In the genomic region with DNA sequence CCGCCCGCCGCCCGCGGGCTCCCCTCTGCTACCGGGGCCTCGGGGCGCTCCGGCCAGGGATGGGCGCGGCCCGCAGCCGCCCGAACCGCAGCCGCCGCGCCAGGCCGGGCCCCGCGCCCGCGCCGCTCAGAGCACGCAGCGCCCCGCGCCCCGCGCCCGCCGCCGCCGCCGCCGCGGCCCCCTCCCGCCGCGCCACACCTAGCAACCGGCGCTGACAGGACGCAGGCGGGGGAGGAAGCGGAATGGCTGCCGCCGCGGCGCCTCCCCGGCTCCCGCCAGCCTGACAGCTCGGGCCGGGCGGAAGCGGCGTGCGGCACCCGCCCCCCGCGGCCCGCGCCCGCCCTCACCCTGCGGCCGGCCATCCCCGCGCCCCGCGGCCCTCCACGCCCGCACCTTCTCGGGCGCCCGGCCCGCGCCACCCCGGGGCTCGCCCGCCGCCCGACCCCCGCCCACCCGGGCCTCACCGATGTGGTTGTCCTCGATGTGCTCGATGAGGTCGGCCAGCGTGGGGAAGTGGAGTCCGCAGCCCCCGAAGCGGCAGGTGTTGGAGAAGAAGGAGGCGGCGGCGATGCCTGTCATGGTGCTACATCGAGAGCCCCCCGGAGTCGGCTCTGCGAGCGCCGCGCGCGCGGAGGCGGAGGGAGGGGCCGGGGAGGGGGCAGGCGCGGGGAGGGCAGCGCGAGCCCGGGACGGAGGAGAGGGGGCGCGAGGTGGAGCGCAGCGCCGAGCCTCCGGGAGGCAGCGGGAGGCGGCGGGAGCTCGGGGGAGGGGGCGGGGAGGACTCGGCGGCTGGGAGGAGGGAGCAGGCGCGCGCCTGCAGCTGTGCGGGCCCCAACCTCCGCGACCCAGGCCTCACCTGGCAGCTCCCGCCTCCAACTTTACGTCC, we compare ENCODE assay signal across 8 mouse cellular contexts. TPM values are rescaled to one million over a fixed set of nuclear protein-coding genes. Genes with fewer than 3 reads are reported as not detected.
DNase-seq lines count a peak whose midpoint lies in the region; ATAC-seq and TF ChIP-seq lines count a peak whose summit lies in the region.

A gene (minus strand): TSS at position 643 of the 886 bp plus-strand sequence.

- H3K36me3 ChIP-seq in embryonic facial prominence, embryonic 14.5 days (ENCODE audit: control insufficient read depth, insufficient read depth, low read length): no peaks in the 10 kb centered on the region
- no peaks in the 10 kb centered on the region for H3K36me3 ChIP-seq in heart, embryonic 12.5 days
- H3K36me3 ChIP-seq in kidney, embryonic 15.5 days: no peaks in the 10 kb centered on the region
- H3K36me3 ChIP-seq in liver, embryonic 11.5 days (ENCODE audit: control insufficient read depth, insufficient read depth, low read length): no peaks in the 10 kb centered on the region
- H3K36me3 ChIP-seq in midbrain, postnatal 0 days (ENCODE audit: insufficient read depth, low read length): no peaks in the 10 kb centered on the region
- H3K36me3 ChIP-seq in stomach, embryonic 15.5 days: no peaks in the 10 kb centered on the region

- no peak for TF ChIP-seq CTCF in midbrain, postnatal 0 days (IDR thresholded peaks at IDR 0.05)

- H3K4me3 ChIP-seq in embryonic facial prominence, embryonic 14.5 days (ENCODE audit: low read depth, low read length): peak within 1 kb of the TSS; percentile 79
- H3K4me3 ChIP-seq in heart, embryonic 12.5 days: peak within 1 kb of the TSS; percentile 97
- H3K4me3 ChIP-seq in kidney, embryonic 15.5 days (replicated peaks): peak within 1 kb of the TSS; percentile 78
- peak within 1 kb of the TSS; percentile 75 for H3K4me3 ChIP-seq in liver, embryonic 11.5 days (ENCODE audit: low read depth, low read length)
- H3K4me3 ChIP-seq in midbrain, postnatal 0 days (ENCODE audit: low read depth, low read length): peak within 1 kb of the TSS; percentile 93
- peak within 1 kb of the TSS; percentile 73 for H3K4me3 ChIP-seq in stomach, embryonic 15.5 days (replicated peaks)

- WGBS in embryonic facial prominence, embryonic 14.5 days: 9% methylated on average over 11 of the region's 133 CpGs
- 7% methylated on average over 86 of the region's 133 CpGs for WGBS in heart, embryonic 12.5 days
- WGBS in kidney, embryonic 15.5 days: 0% methylated on average over 23 of the region's 133 CpGs
- 0% methylated on average over 72 of the region's 133 CpGs for WGBS in liver, embryonic 11.5 days
- under 1% methylated on average over 61 of the region's 133 CpGs for WGBS in midbrain, postnatal 0 days
- under 1% methylated on average over 96 of the region's 133 CpGs for WGBS in stomach, embryonic 15.5 days

- H3K9ac ChIP-seq in embryonic facial prominence, embryonic 14.5 days (ENCODE audit: low read depth, low read length): peak within 1 kb of the TSS; percentile 76
- H3K9ac ChIP-seq in heart, embryonic 12.5 days: peak within 1 kb of the TSS; percentile 90
- H3K9ac ChIP-seq in kidney, embryonic 15.5 days: peak within 1 kb of the TSS; percentile 66
- H3K9ac ChIP-seq in liver, embryonic 11.5 days (ENCODE audit: low read depth, low read length): peak within 1 kb of the TSS; percentile 62
- H3K9ac ChIP-seq in midbrain, postnatal 0 days (replicated peaks; ENCODE audit: low read length, poor library complexity, severe bottlenecking): peak within 1 kb of the TSS; percentile 95
- H3K9ac ChIP-seq in stomach, embryonic 15.5 days: peak within 1 kb of the TSS; percentile 41

- H3K27ac ChIP-seq in embryonic facial prominence, embryonic 14.5 days (replicated peaks; ENCODE audit: low read depth, low read length): no peak within 1 kb of the TSS
- H3K27ac ChIP-seq in heart, embryonic 12.5 days (ENCODE audit: poor library complexity, severe bottlenecking): peak within 1 kb of the TSS; percentile 54; the same call in 1 of the 2 replicates
- H3K27ac ChIP-seq in kidney, embryonic 15.5 days: no peak within 1 kb of the TSS
- H3K27ac ChIP-seq in liver, embryonic 11.5 days (ENCODE audit: low read depth, low read length): no peak within 1 kb of the TSS
- H3K27ac ChIP-seq in midbrain, postnatal 0 days (ENCODE audit: low read depth, low read length): peak within 1 kb of the TSS; percentile 90
- H3K27ac ChIP-seq in stomach, embryonic 15.5 days: no peak within 1 kb of the TSS

- no peaks in the 10 kb centered on the region for H3K9me3 ChIP-seq in embryonic facial prominence, embryonic 14.5 days (ENCODE audit: control insufficient read depth, low read length)
- no peaks in the 10 kb centered on the region for H3K9me3 ChIP-seq in heart, embryonic 12.5 days (replicated peaks)
- H3K9me3 ChIP-seq in kidney, embryonic 15.5 days (replicated peaks): no peaks in the 10 kb centered on the region
- H3K9me3 ChIP-seq in liver, embryonic 11.5 days (ENCODE audit: control insufficient read depth, low read length): no peaks in the 10 kb centered on the region
- H3K9me3 ChIP-seq in midbrain, postnatal 0 days (ENCODE audit: low read length): no peaks in the 10 kb centered on the region
- H3K9me3 ChIP-seq in stomach, embryonic 15.5 days: no peaks in the 10 kb centered on the region

- peak within 1 kb of the TSS; percentile 89 for H3K4me2 ChIP-seq in embryonic facial prominence, embryonic 14.5 days (ENCODE audit: low read depth, low read length)
- peak within 1 kb of the TSS; percentile 96 for H3K4me2 ChIP-seq in heart, embryonic 12.5 days
- H3K4me2 ChIP-seq in kidney, embryonic 15.5 days: peak within 1 kb of the TSS; percentile 97
- H3K4me2 ChIP-seq in liver, embryonic 11.5 days: peak within 1 kb of the TSS; percentile 95
- peak within 1 kb of the TSS; percentile 87 for H3K4me2 ChIP-seq in midbrain, postnatal 0 days (ENCODE audit: low read depth, low read length, poor library complexity, severe bottlenecking)
- peak within 1 kb of the TSS; percentile 92 for H3K4me2 ChIP-seq in stomach, embryonic 15.5 days

- H3K27me3 ChIP-seq in embryonic facial prominence, embryonic 14.5 days (replicated peaks; ENCODE audit: control insufficient read depth, insufficient read depth, low read length): peaks cover 12% of the 10 kb centered on the region; the same call in 1 of the 2 replicates
- peaks cover 9% of the 10 kb centered on the region; the same call in 1 of the 2 replicates for H3K27me3 ChIP-seq in heart, embryonic 12.5 days (replicated peaks)
- H3K27me3 ChIP-seq in kidney, embryonic 15.5 days: peaks cover 51% of the 10 kb centered on the region
- H3K27me3 ChIP-seq in liver, embryonic 11.5 days (replicated peaks; ENCODE audit: control insufficient read depth, insufficient read depth, low read length): peaks cover 42% of the 10 kb centered on the region
- no peaks in the 10 kb centered on the region for H3K27me3 ChIP-seq in midbrain, postnatal 0 days (ENCODE audit: insufficient read depth, low read length)
- 0 out of 2 replicates have a peak, but pooled peaks cover 9% of the 10 kb centered on the region for H3K27me3 ChIP-seq in stomach, embryonic 15.5 days (replicated peaks)

- ATAC-seq in embryonic facial prominence, embryonic 14.5 days (ENCODE audit: low read depth): peak; percentile 74
- ATAC-seq in heart, embryonic 12.5 days (ENCODE audit: insufficient number of reproducible peaks, low FRiP score): peak; percentile 75
- peak; percentile 82 for ATAC-seq in kidney, embryonic 15.5 days (replicated peaks; ENCODE audit: low FRiP score)
- ATAC-seq in liver, embryonic 11.5 days (replicated peaks; ENCODE audit: low FRiP score): peak; percentile 54; the same call in 1 of the 2 replicates
- ATAC-seq in midbrain, postnatal 0 days (ENCODE audit: low FRiP score): peak; percentile 79
- ATAC-seq in stomach, embryonic 15.5 days (ENCODE audit: insufficient read depth, low FRiP score, low read depth): peak; percentile 52; the same call in 1 of the 2 replicates

- H3K4me1 ChIP-seq in embryonic facial prominence, embryonic 14.5 days (ENCODE audit: control insufficient read depth, insufficient read depth, low read length): no peaks in the 10 kb centered on the region
- H3K4me1 ChIP-seq in heart, embryonic 12.5 days (replicated peaks): peaks cover 22% of the 10 kb centered on the region
- H3K4me1 ChIP-seq in kidney, embryonic 15.5 days: peaks cover 9% of the 10 kb centered on the region
- H3K4me1 ChIP-seq in liver, embryonic 11.5 days (replicated peaks; ENCODE audit: control insufficient read depth, insufficient read depth, low read length): no peaks in the 10 kb centered on the region
- peaks cover 5% of the 10 kb centered on the region; the same call in 1 of the 2 replicates for H3K4me1 ChIP-seq in midbrain, postnatal 0 days (ENCODE audit: insufficient read depth, low read length)
- peaks cover 4% of the 10 kb centered on the region; the same call in 1 of the 2 replicates for H3K4me1 ChIP-seq in stomach, embryonic 15.5 days

- peak; percentile 18 to 23 for DNase-seq in urinary bladder, adult 18-20 months (ENCODE audit: low spot score in 2 of 2)
- DNase-seq in urinary bladder, postnatal 10 days (ENCODE audit: low spot score): no peak
- DNase-seq in embryonic facial prominence, embryonic 14.5 days (ENCODE audit: low spot score): peak; percentile 55
- DNase-seq in liver, embryonic 11.5 days (ENCODE audit: low spot score): peak; percentile 53
- peak; percentile 50 for DNase-seq in midbrain, postnatal 0 days (ENCODE audit: low spot score)

RNA-seq across cellular contexts. Expression of the gene that starts here (rescaled TPM):
- 17.2 and 20.4 TPM in 2 replicates for polyA plus RNA-seq in embryonic facial prominence, embryonic 14.5 days (2014; fragmentation: Nextera tagmentation; extraction: Ambion mirVana)
- polyA plus RNA-seq in heart, embryonic 12.5 days (2016; fragmentation: Nextera tagmentation; extraction: Ambion mirVana): 11.5 and 13.7 TPM in 2 replicates
- 3.3 and 3.9 TPM in 2 replicates for polyA plus RNA-seq in kidney, embryonic 15.5 days (2015; fragmentation: Nextera tagmentation; extraction: Ambion mirVana)
- 1.7 and 1.9 TPM in 2 replicates for polyA plus RNA-seq in liver, embryonic 11.5 days (2014; fragmentation: Nextera tagmentation; extraction: Ambion mirVana)
- 44.4 and 55.3 TPM in 2 replicates for total RNA-seq in midbrain, postnatal 0 days (2014; rRNA removed)
- polyA plus RNA-seq in midbrain, postnatal 0 days (2015; fragmentation: Nextera tagmentation; extraction: Ambion mirVana): 77.3 and 79.7 TPM in 2 replicates
- polyA plus RNA-seq in stomach, embryonic 15.5 days (2015; fragmentation: Nextera tagmentation; extraction: Ambion mirVana): 7.0 and 8.3 TPM in 2 replicates

Comparison
In these comparisons a context has a peak if more than half of its experiments do, and no peak if none do; other contexts are left out.
1. H3K27ac ChIP-seq: peak in heart, embryonic 12.5 days (single experiment) and midbrain, postnatal 0 days (single experiment); none in embryonic facial prominence, embryonic 14.5 days (single experiment), kidney, embryonic 15.5 days (single experiment), liver, embryonic 11.5 days (single experiment) and stomach, embryonic 15.5 days (single experiment).
2. H3K9ac ChIP-seq: peak in every context shown above with its lines; median percentile 95 in midbrain, postnatal 0 days; 90 in heart, embryonic 12.5 days; 76 in embryonic facial prominence, embryonic 14.5 days; 66 in kidney, embryonic 15.5 days; 62 in liver, embryonic 11.5 days; 41 in stomach, embryonic 15.5 days.
3. Peak in every context shown above with its lines, with median percentiles within 50 percentile points of each other: ATAC-seq, H3K4me2 ChIP-seq and H3K4me3 ChIP-seq.